Mouse (Mus musculus): ENCODE measurements around the gene Padi6.

The Padi6 gene

DNA sequence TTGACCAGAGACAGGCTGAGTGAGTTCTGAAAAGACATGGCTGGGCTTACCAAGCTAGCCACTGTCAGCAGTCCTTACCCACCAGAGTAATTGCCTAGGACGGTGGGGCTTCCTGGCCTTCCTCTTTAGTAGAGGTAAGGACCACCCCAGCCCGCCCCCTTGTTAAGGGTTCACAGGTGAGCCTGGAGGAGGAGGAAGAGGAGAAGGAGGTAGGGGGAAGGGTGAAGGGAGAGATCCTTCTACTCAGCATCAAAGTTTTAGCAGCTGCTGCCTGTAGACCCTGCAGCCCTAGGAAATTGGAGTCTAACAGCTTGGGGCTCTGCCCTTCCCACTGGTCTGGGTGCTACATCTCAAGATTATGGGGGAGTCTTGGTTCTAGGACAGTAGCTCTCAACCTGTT, at the start of gene Padi6:
Padi6 (minus strand) TSS at position 101 of the 400 bp plus-strand sequence.
- DNase-seq, result no peak

DNA sequence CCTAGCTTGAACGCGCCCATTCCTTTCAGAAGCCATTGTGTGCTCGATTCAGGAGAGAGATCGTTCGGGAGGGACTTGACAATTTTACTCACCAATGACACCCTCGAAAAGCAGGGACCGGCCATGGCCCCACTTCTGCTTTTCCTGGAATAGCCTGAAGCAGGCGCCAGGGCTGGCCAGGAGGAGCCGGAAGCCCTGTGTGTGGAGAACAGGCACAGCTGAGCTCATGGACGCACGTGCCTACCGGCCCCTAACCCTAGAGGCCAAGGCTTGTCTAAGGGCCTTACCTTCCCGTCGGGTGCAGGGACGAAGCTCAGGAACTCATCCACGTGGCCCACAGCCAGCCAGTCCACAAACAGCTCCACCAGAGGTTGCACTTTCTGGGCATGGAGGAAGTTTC, 48.6 kb upstream of the Padi6 start:
- no peak for DNase-seq

DNA sequence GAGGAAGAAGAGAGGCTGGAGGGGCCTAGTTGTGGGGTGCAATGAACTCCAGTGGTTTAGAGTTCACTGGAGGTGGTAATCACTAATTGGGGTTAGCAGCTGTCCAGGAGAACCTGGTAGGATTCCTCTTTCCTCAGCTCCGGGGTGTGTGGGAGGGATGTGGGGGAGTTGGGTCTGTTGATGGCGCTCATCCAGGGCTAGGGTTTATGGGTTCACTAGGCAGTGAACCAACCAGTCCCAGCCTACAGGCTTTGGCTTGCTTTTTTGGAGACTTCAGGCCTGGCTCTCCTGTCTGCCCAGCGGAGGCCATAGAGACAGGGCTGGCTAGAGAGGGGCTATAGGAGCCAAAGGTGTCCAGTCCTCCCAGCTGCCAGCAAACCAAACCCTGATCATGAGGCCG, 47.5 kb upstream of the Padi6 start:
- no peak for DNase-seq

DNA sequence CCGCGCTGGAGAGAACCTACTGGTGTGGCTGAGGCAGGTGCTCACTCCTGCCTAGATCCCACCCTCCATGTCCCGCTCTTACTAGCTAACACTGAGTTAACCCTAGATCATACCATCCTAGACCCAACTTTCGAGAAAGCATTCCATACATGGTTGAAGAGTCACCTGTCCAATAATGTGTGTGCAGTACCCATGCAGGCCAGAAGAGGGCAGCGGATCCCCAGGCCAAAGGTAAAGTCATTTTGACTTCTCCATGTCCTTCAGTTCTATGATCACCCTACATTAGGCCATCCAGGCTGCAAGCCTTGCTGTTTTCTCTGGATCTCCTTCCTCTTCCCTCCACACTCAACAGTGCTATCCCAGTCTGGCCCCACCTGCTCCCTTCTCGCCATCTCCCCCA, 46.5 kb upstream of the Padi6 start:
- no peak for DNase-seq

DNA sequence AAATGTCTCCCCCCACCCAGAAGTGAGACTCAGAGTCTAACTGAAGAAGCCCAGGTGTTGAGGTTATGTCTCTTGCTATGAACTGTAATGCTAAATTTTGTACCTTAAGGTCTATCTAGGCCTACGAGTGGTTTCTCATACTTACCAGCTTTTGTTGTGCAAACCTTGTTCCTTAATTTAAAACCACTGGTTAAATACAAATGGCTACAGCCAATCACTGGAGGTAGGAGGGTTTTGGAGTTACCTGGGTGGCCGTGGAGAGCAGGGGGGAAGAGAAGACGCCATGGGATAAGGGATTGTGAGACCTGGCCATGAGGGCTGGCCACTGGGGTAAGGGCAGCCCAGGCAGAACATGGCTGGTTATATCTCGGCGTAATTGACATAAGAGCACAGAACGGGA, 45.8 kb upstream of the Padi6 start:
- DNase-seq, result no peak

DNA sequence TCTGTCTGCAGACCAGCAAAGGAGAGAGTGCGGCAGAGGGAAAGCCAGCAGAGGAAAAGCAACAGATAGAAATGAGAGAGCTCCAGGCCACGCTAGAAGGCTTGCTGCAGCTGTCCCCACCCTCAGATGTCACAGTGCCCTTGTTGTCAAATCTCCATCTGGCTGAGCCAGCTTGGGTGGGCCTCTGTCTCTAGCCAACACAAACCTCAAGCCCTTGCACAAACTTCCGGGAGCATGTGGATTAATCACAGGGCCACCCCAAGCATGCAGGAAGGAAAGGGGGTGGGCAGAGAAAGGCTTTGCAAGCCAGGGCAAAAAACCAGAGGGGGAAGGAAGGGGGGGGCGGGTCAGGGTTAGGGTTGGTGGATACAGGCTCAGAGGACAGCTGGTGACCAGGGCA, 45.0 kb upstream of the Padi6 start:
- DNase-seq, result no peak

DNA sequence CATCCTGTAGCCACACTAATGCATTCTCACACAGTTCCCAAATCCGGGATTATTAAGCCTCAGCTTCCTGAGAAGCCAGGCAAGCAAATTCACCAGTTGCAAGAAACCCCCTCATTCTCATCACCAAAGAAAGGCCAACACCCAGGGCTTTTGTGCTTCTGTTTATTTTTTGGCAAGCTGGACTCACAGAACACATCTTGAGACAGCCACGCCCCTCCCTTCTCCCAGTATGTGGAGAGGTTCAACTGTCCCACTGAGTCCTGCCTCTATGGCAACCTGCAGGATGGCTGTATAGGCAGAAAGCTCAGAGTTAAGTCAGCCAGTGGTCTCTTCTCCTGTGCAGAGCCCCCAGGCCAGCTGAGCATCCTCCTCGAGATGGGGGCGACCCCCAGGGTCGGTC, 42.8 kb upstream of the Padi6 start:
- DNase-seq, result no peak

DNA sequence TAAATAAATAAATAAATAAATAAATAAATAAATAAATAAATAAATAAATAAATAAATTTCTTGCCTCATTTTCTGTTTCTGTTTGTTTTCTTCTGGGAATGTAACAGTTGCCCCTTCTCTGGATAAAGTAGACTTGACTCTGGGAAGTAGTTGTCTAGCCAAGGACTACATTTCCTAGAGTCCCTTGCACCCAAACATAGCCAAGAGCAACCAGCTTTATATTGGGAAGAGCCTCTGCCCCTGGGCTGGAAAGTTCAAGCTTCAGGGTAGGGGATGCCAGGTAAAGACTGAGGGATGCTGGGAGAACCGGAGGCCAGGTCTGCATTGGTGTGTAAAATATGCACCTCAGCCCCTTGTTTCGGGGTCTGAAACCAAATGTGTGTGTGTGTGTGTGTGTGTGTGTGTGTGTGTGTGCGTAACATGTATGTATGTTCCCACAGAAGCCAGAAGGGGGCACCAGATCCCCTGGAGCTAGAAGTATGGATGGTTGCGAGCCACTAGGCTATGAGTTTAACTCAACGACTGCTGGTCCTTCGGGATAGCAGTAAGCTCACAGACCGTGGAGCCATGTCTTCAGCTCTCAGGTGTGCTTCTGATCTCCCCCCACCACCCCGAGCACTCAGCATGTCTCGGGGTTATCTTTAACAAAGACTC, 42.0 kb upstream of the Padi6 start:
- DNase-seq, result no peak

DNA sequence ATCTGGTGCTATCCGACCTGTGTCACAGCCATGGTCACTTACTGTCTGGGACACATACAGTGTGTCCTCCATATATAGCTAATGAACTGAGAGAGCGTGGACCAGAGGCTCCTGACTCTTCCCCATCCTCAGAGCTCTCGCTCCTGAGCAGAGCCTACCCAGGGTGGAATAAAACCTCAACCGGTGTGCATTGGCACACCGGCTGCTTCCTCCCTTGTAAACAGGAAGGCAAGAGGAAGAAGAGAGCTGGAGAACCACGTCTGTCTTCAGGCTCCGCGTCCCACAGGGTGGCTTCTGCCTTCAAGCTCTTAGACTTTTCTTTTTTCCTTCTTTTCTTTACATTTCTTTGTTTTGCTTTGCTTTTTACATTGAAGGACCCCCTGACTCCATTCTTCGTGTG, 40.4 kb upstream of the Padi6 start:
- no peak for DNase-seq

DNA sequence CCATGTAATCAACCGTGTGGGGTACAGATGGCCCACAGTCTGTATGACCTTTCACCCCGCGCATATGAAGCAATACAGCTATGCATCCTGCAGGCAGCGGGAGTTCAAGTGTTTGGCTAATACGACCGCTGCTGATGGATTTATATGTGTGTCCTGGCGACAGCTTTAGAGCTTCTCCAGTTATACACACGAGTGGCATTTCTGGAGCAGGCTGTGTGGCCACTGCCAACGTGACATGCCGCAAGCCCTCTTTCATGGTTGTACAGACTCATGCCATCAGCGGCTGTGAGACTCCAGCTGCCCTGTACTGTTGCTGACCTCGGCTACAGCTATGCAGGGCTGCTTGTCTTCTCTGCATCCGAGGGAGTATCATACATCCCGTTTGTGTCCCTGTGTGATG, 38.1 kb upstream of the Padi6 start:
- no peak for DNase-seq

DNA sequence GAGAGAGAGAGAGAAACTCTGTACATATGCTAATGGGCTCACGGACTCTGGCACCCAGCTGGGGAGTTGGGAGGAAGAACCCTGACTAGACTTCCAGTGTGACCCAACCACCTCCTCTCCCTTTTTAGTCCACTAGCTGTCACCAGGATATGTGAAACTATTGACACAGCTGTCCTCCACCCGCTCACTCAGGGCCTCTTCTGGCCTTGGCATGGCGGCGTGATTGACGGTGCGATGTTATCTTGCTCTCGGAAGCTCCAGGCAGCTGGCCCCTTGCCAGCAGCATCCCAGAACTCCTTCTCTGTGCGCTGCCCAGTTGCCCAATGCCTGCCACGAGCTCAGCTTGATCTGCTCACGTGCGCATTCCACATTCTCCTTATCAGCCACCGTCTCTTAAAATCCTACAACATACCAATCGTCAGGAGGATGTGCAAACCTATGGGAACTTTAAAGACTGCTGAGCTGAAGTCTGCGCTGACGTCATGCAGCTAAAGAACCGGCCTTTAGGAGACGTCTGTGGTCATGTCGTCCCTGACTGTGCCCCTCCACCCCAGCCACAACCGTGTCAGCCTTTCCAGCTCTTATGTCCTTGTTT, 37.5 kb upstream of the Padi6 start:
- DNase-seq, result peak; percentile 14

DNA sequence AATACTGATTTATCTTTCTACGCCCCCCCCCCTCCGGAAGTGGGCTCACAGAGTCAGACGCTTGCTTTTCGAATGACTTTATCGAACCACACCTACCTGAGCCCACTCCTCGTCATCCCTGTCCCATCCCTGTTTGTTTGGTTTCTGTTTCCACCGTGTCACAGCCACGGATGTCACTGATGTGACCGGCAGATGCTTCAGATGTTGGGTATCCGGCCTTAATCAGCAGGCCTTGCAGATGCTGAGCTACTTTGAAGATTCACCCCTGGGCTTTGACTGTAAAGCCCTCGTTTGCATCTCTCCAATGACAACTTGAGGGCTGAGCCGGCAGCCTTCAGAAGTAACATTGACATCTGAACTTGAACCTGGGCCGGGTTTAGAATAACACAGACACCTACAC, 34.2 kb upstream of the Padi6 start:
- no peak for DNase-seq

DNA sequence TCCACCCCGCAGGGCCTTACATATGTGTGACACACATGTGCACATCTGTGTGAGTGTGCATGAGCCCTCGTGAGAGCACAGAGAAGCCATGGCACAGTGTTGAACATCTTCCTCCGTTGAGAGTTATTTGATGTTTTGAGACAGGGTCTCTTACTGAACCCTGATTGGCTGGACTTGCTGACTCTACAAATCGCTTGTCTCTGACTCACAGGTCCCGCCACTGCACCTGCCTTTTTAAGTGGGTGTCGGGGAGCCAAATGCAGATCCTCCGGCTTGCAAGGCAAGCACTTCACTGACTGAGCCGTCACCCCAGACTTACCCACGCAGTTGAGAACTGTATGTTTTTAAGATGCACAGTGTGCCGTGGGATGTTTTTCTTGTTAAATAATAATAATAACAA, 33.4 kb upstream of the Padi6 start:
- no peak for DNase-seq

DNA sequence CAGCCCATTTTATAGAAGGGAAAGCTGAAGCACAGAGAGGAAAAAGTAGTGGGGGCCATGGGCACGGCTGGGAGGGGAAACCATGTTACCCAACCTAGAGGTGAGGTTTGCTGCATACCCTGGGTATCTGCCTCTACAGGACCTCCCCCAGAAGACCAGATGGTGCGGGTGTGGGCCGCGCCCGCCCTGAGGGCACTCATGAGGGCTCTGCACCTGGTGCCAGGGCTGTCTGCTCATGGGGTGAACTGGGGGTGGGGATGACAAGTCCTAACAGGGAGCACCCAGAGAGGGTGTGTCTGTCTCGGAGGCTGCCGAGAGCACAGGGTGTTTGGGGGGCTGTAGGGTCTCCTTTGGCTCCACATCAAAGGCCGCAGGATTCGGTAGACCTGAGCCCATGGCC, 32.5 kb upstream of the Padi6 start:
- no peak for DNase-seq

DNA sequence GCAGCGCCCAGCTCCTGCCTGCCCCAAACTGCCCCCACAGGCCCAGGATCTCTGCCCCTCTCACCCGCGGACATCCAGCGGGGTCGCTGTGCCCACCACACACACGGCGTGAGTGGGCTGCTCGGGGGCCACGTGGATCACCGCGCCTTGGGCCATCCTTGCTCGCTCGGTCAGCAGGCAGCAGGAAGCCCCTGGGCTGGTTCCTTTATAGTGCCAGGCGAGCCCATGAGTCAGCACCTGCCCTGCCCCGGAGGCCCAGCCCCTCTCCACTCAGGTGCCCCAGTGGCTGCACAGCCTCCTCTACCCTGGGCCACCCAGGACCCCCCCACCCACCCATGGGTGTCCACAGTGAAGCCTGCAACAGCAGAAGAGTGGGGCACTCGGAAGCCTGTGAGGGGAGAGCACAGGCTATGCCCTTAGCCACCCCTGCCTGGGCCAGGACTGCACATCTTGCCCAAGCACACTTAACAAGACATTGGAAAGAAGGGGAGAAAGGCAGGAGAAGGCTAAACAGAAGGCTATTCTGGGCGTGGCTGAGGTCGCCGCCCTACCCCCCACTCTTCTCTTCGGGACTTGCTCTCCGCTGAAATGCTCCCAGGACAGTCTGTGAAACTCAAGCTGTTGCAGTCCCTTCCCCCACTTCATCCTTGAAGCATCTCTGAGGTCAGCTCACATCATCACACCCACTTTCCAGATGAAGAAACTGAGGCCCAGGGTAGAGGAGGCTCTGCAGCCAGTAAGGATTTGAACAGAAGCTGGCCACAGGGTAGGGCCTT, 31.8 kb upstream of the Padi6 start, which contains the start of gene Padi4:
Padi4 (minus strand) TSS at position 212 of the 776 bp plus-strand sequence.
- no peak for DNase-seq

DNA sequence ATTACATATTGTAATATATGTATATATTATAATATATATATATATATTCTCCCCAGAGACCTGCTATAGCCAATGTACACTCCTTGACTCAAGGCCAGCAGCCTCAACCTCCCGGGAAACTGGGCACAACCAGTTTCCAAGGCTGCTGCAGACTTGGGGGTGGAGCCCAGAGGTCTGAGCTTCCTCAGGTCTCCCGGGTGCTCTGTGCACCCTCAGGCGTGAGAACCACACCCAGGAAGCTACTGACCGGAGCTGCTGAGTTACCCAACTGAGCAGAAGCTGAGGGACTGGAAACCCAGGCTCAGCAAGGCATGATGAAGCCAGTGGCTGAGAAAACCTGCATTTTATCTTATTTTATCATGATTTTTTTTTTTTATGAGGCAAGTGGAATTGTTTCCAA, 28.6 kb upstream of the Padi6 start:
- DNase-seq, result no peak

DNA sequence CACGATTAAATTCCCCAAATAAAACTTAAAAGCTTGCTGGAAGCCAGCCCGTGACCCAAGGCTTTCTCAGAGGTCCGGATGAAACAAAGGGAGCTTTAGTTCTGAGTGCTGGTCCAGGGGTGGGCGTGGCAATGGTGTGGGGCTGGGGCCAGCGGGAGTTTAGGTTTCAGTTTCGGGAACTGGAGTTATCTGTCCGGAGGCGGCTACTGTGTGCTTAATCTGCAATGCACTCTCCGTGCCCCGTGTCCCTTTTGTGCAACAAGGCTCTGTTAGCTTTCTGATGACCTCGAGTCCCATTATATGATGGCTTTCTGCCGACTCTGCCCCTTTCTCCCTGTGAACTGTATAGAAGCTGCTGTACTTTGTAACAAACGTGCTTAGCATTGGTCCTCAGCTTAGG, 28.0 kb upstream of the Padi6 start:
- no peak for DNase-seq

DNA sequence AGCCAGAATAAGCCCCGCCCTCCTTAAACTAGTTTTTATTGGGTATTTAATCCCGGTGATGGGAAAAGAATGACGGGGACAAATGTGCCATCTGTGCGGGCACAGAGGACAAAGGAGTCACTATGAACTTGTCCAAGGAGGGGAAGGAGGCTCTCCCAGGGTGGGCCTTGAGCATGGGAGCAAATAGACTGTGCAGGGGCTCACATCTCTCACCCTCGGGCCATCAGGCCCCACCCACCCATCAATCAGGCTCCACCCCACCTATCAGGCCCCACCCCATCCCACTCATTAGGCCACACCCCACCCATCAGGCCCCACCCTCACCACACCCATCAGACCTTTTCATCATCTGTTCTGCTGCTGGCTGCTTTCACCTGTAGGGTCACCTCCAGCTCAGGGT, 26.5 kb upstream of the Padi6 start:
- DNase-seq, result no peak

DNA sequence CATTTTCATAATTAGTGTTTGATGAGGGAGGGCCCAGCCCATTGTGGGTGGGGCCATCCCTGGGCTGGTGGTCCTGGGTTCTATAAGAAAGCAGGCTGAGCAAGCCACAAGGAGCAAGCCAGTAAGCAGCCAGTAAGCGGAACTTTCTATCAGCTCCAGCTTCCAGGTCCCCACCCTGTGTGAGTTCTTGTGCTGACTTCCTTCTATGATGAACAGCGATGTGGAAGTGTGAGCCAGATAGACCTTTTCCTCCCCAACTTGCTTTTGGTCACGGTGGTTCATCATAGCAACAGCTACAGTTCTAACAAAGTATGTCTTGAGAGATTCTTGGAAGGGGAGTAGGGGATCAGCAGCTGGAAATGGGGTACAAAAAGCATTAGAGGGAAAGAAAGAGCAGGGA, 23.5 kb upstream of the Padi6 start:
- DNase-seq, result no peak

DNA sequence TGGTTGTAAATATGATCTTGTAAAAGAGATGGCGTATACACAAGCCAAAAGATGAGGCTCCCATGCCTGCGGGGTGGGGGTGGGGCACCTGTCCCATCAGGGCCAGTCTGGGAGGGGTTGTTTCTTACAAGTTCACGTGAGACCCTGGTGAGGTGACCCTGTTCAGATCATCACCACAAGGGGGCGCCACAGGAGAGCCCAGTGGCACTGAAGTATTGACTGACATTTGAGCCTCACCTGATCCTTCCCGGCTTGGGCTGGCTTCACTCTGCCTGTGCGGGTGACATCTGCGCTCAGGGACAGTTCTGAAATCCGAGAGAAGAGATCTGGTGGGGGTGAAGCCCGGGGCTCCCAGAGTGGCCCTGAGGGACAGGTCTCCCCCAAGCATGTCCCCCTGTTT, 20.7 kb upstream of the Padi6 start:
- no peak for DNase-seq

DNA sequence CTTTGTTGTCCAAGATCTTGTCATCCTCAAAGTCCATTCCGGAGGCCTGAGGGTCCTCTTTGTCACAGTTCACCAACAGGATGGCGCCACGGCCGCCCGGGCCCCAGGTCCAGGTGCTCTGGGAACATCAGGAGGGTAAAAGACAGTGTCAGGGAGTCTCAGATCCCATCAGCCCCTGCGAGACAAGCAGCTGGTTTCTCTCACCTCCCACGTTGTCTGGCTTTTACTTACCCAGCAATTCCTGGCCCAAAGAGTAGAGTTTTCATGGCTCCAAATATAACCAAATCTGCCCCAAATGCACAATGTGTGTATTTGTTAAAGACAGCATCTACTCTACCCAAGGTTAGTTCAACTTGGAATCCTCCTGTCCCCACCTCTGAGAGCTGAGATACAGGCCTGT, 19.2 kb upstream of the Padi6 start:
- no peak for DNase-seq

DNA sequence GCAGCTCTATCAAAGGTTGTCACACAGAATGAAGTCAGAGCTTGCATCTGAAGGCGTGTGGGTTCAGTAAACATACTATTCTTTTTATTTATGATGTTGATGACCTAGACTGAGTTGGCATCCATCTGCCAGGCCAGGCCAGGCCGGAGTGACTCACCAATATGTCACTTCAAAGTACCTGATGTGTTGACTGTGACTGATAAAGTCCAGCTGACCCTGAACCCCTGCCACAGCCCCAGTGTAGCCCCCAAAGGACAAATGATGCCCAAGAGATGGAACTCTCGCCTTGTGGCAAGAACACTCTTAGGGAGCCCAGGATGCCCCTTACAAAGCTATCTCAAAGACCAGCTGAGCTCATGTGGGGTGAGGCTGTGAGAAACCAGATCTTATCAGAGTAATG, 13.4 kb upstream of the Padi6 start:
- DNase-seq, result no peak

DNA sequence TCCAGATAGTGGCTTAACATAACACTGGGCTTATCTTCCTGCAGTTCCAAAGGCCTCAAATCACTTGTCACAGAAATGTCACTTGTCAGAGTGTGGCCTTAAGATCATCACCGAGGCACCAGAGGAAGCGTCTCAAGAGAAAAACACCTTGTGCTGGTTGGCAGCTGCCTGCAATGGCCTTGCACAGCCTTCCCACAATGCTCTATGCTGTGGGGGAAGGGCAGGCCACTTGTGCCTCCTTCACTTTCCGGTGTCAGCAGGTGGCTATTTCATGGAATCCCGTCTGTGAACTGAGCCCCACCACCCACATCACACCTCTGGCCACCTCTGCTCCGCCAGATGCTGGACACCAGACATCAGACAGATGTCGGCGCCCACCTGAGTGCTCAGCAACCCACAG, 10.9 kb upstream of the Padi6 start:
- DNase-seq, result no peak

DNA sequence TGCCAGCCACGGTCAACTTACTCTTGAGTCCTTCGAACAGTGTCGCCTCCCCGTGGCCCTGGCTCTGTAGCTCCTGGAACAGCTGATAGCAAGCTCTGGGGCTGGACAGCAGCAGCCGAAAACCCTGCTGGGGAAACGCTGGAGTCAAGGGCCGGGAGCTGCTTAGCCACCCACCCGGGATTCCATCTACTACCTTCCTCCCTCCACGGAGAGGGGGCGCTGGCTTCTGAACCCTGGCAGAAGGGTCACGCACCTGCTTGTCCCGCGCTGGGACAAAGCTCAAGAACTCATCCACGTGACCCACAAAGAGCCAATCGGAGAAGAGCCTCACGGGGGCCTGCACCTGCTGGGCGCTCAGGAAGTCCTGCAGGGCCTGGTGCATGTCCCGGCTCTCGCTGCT, 7.9 kb upstream of the Padi6 start:
- no peak for DNase-seq

DNA sequence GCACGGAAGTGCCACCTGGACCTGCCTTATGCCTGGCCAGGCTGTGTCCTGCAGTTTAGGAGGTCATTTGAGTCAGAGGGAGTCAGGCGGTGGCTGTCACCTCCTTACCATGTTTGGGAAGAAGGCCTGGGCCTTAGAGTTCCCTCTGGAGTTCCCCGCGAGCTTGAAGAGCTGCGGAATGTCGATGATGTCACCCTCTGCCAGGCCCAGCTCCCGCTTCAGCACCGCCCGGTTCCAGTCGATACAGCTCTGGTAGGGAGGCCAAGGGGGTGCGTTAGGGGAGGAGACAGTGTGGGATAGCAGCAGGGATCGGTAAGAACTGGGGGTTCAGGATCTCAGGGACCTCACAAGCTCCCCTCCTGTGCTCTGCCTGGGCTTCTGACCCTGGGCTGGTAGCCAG, 5.5 kb upstream of the Padi6 start:
- DNase-seq, result no peak

Data from layer of hippocampus, adult 9-11 months (tissue).